Mouse (Mus musculus): ENCODE measurements around the gene Rsph14.

- TF ChIP-seq CTCF (IDR thresholded peaks at IDR 0.05; ENCODE audit: low read depth, low read length) (no peak), POLR2A (IDR thresholded peaks at IDR 0.05; ENCODE audit: borderline replicate concordance, low read depth, low read length) (no peak)
These were observed 28.3 kb downstream of the Rsph14 start for GRCm38 (mm10) chr10:75004067-75004466.

Measured in bone marrow macrophage, adult 2 months (primary cell).